Mouse (Mus musculus) spleen, postnatal 14 days (tissue): Measurements from ENCODE around the gene Dad1.

Experiments
- DNase-seq, 2 experiments: peaks; one replicate each; pipeline ENCODE4 v3.0.0; 2021 to 2022; ENCODE audit warnings: low spot score in 2 of 2

Gene Dad1

GRCm38 (mm10) chr14:54224484-54225467, 29.1 kb downstream of the Dad1 start:
- no peak for DNase-seq

- no peak for DNase-seq
Observed at GRCm38 (mm10) chr14:54224064-54224417, 29.9 kb downstream of the Dad1 start.

GRCm38 (mm10) chr14:54223315-54224063, 30.4 kb downstream of the Dad1 start:
- no peak for DNase-seq

GRCm38 (mm10) chr14:54222289-54222727, 31.6 kb downstream of the Dad1 start:
- no peak for DNase-seq

GRCm38 (mm10) chr14:54221641-54222040, 32.3 kb downstream of the Dad1 start:
- no peak for DNase-seq

GRCm38 (mm10) chr14:54220726-54221494, 33.0 kb downstream of the Dad1 start:
- DNase-seq, result no peak

GRCm38 (mm10) chr14:54219849-54220248, 34.1 kb downstream of the Dad1 start:
- DNase-seq, result no peak

GRCm38 (mm10) chr14:54219256-54219655, 34.6 kb downstream of the Dad1 start:
- DNase-seq, result no peak

- DNase-seq, result no peak
Observed at GRCm38 (mm10) chr14:54218721-54219120, 35.2 kb downstream of the Dad1 start.

GRCm38 (mm10) chr14:54218233-54218632, 35.7 kb downstream of the Dad1 start:
- no peak for DNase-seq

- no peak for DNase-seq
Observed at GRCm38 (mm10) chr14:54216126-54216525, 37.8 kb downstream of the Dad1 start.

GRCm38 (mm10) chr14:54214901-54215300, 39.0 kb downstream of the Dad1 start:
- DNase-seq, result no peak

- no peak for DNase-seq
Observed at GRCm38 (mm10) chr14:54214477-54214876, 39.4 kb downstream of the Dad1 start.

- DNase-seq, result no peak
Observed at GRCm38 (mm10) chr14:54213734-54214133, 40.2 kb downstream of the Dad1 start.

- no peak for DNase-seq
Observed at GRCm38 (mm10) chr14:54211755-54212154, 42.1 kb downstream of the Dad1 start.

GRCm38 (mm10) chr14:54211199-54211598, 42.7 kb downstream of the Dad1 start:
- no peak for DNase-seq

GRCm38 (mm10) chr14:54210401-54210800, 43.5 kb downstream of the Dad1 start:
- DNase-seq, result no peak

GRCm38 (mm10) chr14:54209932-54210331, 44.0 kb downstream of the Dad1 start:
- DNase-seq, result no peak

- no peak for DNase-seq
Observed at GRCm38 (mm10) chr14:54208741-54209140, 45.2 kb downstream of the Dad1 start.

GRCm38 (mm10) chr14:54207924-54208323, 46.0 kb downstream of the Dad1 start:
- DNase-seq, result no peak

GRCm38 (mm10) chr14:54206750-54207550, 47.0 kb downstream of the Dad1 start:
- DNase-seq, result no peak
